Mouse (Mus musculus) E14TG2a.4 (cell line): ENCODE data around the gene Ypel5.

Experiments used
- CTCF ChIP-seq: conservative IDR thresholded peaks from 2 replicates; pipeline ENCODE4 v1.5.1; 2014; ENCODE audit warnings: low read length
- POU5F1 ChIP-seq: IDR thresholded peaks from 2 replicates; pipeline ENCODE4 v1.6.1; 2014; ENCODE audit warnings: low read length, borderline replicate concordance

DNA sequence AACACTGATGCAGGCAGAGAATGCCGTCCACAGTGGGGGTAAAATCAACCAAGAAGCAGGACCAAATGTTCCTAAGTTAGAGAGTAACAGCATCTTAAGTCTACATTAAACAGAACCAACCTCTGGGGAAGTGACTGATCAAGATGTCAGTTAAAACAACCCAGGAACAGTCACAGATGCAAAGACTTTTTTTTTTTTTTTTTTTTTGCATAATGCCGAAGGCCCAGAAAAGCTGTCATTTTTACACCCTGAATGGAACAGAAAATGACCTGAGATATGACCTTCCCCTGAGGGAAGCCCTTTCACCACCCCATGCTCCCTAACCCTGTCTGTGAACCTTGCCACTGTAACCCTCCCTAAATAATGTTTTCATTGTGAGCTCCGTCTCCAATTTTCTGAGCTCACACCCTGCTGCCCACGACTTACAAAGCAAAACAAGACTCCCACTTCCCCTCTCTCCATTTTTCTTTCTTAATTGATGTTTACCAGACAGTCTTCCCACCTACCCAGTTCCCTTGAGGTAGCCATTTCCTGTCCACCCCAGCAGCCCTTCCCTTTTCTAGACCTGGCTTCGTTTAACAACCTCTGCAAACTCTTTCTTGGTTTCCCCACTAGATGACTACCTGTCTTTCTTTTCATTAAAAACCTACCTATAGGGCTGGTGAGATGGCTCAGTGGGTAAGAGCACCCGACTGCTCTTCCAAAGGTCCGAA, 26.2 kb upstream of the Ypel5 start:
- TF ChIP-seq CTCF (no peak), POU5F1 (no peak)
